Mouse (Mus musculus): Measurements from ENCODE around the gene Flt3l.

DNA sequence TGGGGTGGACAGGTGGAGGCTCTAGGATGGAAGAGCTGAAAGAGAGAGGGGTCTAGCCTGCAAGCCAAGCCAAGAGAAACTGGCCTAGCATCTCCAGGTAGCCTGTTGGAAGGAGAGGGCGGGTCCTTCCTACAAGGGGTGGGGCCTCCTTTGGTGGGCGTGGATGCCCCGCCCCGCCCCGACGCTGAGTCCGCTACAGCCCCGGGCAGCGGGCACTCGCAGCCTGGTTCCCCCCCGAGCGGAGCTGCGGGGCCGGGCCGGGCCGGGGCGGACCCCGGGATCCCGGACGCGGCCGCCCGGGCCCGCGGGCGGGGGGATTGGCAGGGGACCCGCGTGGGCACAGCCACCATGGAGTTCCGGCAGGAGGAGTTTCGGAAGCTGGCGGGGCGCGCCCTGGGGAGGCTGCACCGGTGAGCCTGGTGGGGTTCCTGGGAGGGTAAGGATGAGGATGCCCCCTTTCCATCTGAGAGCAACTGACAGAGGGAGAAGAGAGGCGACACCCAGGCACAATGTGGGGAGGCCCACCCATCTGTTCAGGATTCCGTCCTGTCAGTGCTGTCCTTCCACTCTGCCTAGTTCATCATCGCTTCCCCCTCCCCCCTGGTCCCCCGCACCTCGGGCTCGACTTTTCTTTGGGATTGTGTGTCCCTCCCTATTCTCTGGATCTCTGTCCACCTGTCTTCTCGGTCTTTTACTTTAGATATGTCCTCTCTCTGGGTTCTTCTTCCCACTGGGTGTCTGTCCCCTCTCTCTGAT is 27.7 kb upstream of the Flt3l start, which contains the start of gene Slc17a7:
- TF ChIP-seq CTCF (IDR thresholded peaks at IDR 0.05) (no peak), POLR2A (IDR thresholded peaks at IDR 0.05; ENCODE audit: insufficient read depth, low read depth, low read length) (no peak), EP300 (IDR thresholded peaks at IDR 0.05; ENCODE audit: insufficient read depth, low read depth, low read length) (no peak)
